ENCODE assay signal across 11 mouse cellular contexts in genomic region chr9:60707594-60707993, GRCm38 (mm10).
"Had no signal": no experiment of that assay in that cellular context is flagged by ENCODE, and none has a peak within 500 bp of the region (broad histone marks: within the 10 kb centered on the region; RNA-seq: fewer than 3 reads in every experiment).

No protein-coding gene starts in this region.

- H3K4me1 ChIP-seq: liver, embryonic 15.5 days; stomach, embryonic 15.5 days had no signal

- H3K9me3 ChIP-seq: limb, embryonic 10.5 days; liver, embryonic 15.5 days; lung, embryonic 15.5 days; midbrain, embryonic 13.5 days; neural tube, embryonic 12.5 days; stomach, embryonic 15.5 days had no signal

- H3K36me3 ChIP-seq: limb, embryonic 10.5 days; liver, embryonic 15.5 days; lung, embryonic 15.5 days; midbrain, embryonic 13.5 days; neural tube, embryonic 12.5 days; stomach, embryonic 15.5 days had no signal

- H3K4me2 ChIP-seq: liver, embryonic 11.5 days; liver, embryonic 15.5 days; lung, embryonic 15.5 days; midbrain, embryonic 13.5 days; neural tube, embryonic 12.5 days; stomach, embryonic 15.5 days had no signal

- H3K27ac ChIP-seq: limb, embryonic 10.5 days; liver, embryonic 15.5 days; lung, embryonic 15.5 days; midbrain, embryonic 13.5 days; neural tube, embryonic 12.5 days; stomach, embryonic 15.5 days had no signal

- H3K27me3 ChIP-seq: lung, embryonic 15.5 days; neural tube, embryonic 12.5 days; stomach, embryonic 15.5 days had no signal

- H3K9ac ChIP-seq: liver, embryonic 15.5 days; lung, embryonic 15.5 days; midbrain, embryonic 13.5 days; neural tube, embryonic 12.5 days; stomach, embryonic 15.5 days had no signal

- DNase-seq: kidney, adult 18-20 months; kidney, postnatal 14 days; lung, postnatal 36 days; thymus, postnatal 36 days had no signal

- ATAC-seq: midbrain, embryonic 13.5 days had no signal

- H3K4me3 ChIP-seq: limb, embryonic 10.5 days; liver, embryonic 15.5 days; lung, embryonic 15.5 days; midbrain, embryonic 13.5 days; neural tube, embryonic 12.5 days; stomach, embryonic 15.5 days had no signal
